Mouse (Mus musculus) yolk sac, embryonic 10.5 days (tissue): Measurements from ENCODE around the gene Gm17027.
"Not testable (repeated sequence)": the region's sequence is repeated elsewhere in the genome, so short reads cannot be mapped to it uniquely, and the experiment has no call there.

ENCODE experiments used
- DNase-seq: peaks from one replicate; pipeline ENCODE4 v3.0.0-alpha.2; 2017; ENCODE audit warnings: low spot score

Gene Gm17027

GRCm38 (mm10) chr14:42162522-42162921, at the start of gene Gm17027:
Gm17027 (minus strand) TSS chr14:42162622.
- not testable (repeated sequence) for DNase-seq

- DNase-seq, result not testable (repeated sequence)
These were observed 28.3 kb upstream of the Gm17027 start, which contains the start of gene Gm3573 for GRCm38 (mm10) chr14:42190691-42191090. Gm3573 (minus strand) TSS chr14:42190791.

GRCm38 (mm10) chr14:42183936-42184335, 21.5 kb upstream of the Gm17027 start:
- DNase-seq, result not testable (repeated sequence)

- DNase-seq, result not testable (repeated sequence)
These were observed 27.9 kb downstream of the Gm17027 start for GRCm38 (mm10) chr14:42134571-42134970.

- not testable (repeated sequence) for DNase-seq
These were observed 28.6 kb downstream of the Gm17027 start for GRCm38 (mm10) chr14:42133806-42134205.

- not testable (repeated sequence) for DNase-seq
These were observed 45.2 kb downstream of the Gm17027 start, which contains the start of gene Gm7951 for GRCm38 (mm10) chr14:42117269-42117668. Gm7951 (minus strand) TSS chr14:42117369.
